Mouse (Mus musculus) v-Abl transformed pro-B cells (cell line): ENCODE results near the gene Rsph3a.
"Not testable (repeated sequence)": the region's sequence is repeated elsewhere in the genome, so short reads cannot be mapped to it uniquely, and the experiment has no call there.

Source experiments
- in situ Hi-C, 2 experiments: fragments of 400-800 bp; cut with MboI; formaldehyde crosslinking; loops; one replicate each; pipeline ENCODE4 v1.15.1; 2025; ENCODE audit not compliant: unreplicated experiment in 2 of 2

The Rsph3a gene

DNA sequence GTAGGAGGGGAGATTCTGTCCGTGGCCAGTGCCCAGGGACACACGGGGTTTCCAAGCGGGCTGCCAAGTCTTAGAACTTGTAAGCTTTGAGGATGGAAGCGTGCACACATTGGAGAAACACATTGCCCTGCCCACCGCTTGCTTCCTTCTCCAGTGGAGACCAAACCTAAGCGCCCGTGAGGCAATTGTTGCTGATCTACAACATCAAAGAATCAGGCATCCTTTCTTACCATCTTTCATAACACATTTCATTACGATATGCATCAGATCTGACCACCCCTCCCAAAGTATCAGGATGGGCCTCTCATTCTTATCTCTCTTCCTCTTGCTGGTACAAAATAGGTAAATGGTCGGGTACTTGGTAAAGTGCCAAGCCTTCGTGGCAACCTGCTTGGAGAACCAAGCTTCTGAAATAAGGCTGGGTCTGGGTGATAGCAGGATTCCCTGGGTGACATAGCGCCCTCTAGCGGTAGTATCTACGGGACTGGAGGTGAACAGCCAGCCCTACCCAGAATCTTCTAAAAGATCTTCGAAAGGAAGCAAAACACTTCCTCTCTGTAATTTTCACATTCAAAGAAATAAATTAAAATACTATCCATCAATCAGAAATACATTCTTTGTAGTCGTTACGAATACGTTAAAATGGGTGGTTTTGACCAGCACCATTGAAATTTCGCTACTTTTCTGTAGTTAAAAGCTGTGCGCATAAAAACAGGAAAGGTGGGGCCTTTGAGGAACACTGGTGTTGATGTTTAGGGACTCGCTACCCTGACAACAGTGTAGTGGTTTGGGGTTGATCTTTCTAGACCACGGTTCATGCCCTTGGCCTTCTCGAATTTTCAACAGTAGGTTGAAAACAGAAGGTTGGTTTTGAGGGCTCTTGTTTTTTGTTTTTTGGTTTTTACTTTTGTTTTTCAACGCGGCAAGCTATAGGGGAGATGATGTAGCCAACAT lies 17.6 kb upstream of the Rsph3a start:
- in situ Hi-C loops, result loop anchor here (5.0 kb wide), 2 partner anchors 56 to 61 kb away; no protein-coding TSS in a partner anchor

GRCm38 (mm10) chr17:7928662-7929061 lies 16.8 kb upstream of the Rsph3a start:
- in situ Hi-C loops, result loop anchor here (5.0 kb wide), 2 partner anchors 56 to 61 kb away; no protein-coding TSS in a partner anchor

GRCm38 (mm10) chr17:7929279-7929678 lies 16.1 kb upstream of the Rsph3a start:
- in situ Hi-C loops, result loop anchor here (5.0 kb wide), 2 partner anchors 57 to 62 kb away; no protein-coding TSS in a partner anchor

DNA sequence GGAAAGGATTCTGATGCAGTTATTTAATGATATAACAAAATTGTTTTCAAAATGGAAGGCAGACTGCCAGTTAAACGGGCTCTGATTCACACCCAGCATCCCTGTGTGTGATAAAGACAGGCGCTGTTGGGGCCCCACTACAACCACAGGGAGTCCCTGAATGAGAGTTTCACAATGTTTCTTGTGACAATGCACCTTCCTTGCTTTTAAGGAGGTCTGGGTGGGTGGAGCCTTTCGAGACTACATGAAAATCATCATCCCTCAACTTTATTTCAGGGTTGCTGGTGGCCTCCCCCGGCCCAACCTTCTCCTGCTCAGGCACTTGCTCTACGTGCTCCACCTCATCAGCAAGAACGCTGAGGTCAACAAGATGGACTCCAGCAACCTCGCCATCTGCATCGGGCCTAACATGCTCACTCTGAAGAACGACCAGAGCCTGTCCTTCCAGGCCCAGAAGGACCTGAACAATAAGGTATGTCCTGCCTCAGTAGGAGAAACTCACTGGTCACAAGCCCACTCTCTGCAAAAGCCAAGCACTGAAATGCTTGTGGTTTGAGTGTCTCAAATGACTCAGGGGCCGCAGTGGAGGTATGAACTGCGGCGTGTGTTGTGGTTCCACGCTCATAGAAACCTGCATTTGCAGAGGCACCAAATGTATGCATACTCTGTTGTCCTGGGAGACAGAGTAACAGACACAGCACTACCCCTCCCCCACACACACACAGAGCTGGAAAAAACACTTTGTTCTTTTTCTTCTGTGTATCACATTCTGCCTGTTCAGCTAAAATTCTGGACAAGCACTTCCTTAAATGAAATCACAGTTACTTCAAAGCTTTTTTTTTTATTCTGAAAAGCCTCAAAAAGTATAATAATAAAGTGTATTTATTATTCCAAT lies 14.1 kb upstream of the Rsph3a start:
- in situ Hi-C loops, result loop anchor here in 1 of 2 experiments (10.0 kb wide), 1 partner anchor 663 kb away; no protein-coding TSS in a partner anchor

GRCm38 (mm10) chr17:7932121-7932520 lies 13.3 kb upstream of the Rsph3a start:
- in situ Hi-C loops, result loop anchor here in 1 of 2 experiments (10.0 kb wide), 1 partner anchor 663 kb away; no protein-coding TSS in a partner anchor

- in situ Hi-C loops, result loop anchor here in 1 of 2 experiments (10.0 kb wide), 1 partner anchor 655 kb away; no protein-coding TSS in a partner anchor
Observed at GRCm38 (mm10) chr17:7939640-7940039, 5.8 kb upstream of the Rsph3a start.

GRCm38 (mm10) chr17:7946053-7946627 lies 726 bp downstream of the Rsph3a start:
- in situ Hi-C loops, result not testable (repeated sequence)

DNA sequence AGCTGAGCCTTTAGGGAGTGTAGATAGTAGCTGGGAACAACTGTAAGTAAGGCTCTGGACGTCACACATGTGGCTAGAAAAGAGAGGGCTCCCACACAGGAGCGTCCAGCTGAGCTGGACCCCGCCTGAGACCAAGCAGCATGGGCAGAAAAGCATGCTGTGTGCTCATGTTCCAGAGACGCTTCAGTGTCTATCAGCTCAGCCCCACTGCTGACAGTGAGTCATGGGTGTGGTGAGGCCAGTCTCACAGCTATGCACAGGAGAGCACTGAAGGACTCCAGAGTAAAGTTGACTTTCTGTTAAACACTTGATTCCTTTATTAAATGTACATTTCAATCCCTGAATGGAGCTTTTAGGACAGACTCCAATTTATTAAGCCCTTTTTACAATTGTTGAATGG lies 5.9 kb downstream of the Rsph3a start:
- in situ Hi-C loops, result not testable (repeated sequence)

DNA sequence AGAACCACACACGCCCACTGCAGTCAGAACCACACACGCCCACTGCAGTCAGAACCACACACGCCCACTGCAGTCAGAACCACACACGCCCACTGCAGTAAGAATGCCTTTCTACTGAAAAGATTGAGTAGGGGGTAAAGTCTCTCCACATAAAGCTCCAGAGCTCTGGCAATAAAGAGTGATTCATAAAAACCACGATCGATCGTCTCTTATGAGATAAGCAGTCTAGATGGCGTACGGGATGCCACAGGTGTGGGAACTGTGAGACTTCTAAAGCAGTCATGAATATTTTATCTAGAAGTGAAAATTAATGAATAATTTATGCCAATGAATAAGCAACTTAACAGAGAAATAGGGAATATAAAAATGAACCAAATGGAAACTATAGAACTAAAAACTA lies 11.8 kb downstream of the Rsph3a start:
- in situ Hi-C loops, result not testable (repeated sequence)

- in situ Hi-C loops, result not testable (repeated sequence)
Observed at GRCm38 (mm10) chr17:7963333-7963732, 17.9 kb downstream of the Rsph3a start.

- in situ Hi-C loops, result not testable (repeated sequence)
Observed at GRCm38 (mm10) chr17:7964398-7964797, 19.0 kb downstream of the Rsph3a start.

GRCm38 (mm10) chr17:7968490-7968889 lies 23.1 kb downstream of the Rsph3a start:
- in situ Hi-C loops, result not testable (repeated sequence)

GRCm38 (mm10) chr17:7969782-7970181 lies 24.4 kb downstream of the Rsph3a start:
- in situ Hi-C loops, result not testable (repeated sequence)

- in situ Hi-C loops, result not testable (repeated sequence)
Observed at GRCm38 (mm10) chr17:7983484-7983883, 38.1 kb downstream of the Rsph3a start.

DNA sequence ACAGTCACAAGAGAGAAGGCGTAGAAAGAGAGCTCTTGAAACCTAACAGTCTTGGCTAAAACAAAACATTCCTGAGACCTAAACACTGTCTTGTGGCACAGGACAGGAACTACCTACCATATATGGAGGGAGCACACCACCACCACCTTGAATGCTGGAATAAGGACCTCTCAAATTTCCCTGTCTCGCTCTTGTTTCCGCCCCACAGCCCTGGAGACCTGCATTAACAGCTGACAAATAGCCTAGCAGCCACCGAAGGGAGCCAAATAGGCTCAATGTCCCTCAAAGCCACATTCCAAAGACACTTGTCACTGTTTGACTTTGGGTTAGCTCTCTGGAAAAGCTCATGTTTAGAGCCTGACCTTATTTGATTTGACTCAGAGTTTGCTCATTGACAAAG lies 40.2 kb downstream of the Rsph3a start:
- in situ Hi-C loops, result not testable (repeated sequence)

- in situ Hi-C loops, result not testable (repeated sequence)
Observed at GRCm38 (mm10) chr17:7987038-7987437, 41.6 kb downstream of the Rsph3a start.

DNA sequence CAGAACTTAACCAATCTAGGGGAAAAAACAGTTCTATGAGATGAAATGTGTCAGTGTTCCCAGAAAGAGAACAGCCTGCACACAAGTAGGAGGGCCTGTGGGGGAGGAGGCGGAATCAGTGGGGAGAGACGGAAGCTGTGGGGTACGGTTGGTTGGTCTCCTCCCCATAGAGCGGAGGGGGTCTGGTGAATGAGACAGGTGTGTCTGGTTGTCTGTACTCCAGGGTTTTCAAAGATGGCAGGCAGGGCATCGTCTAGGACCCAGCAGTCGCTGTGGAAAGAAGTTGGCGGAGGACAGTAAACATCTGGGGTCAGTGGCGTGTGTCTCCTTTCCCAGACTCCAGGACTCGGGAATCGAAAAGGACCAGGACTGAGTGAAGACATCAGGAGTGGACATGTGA lies 57.8 kb downstream of the Rsph3a start:
- in situ Hi-C loops, result not testable (repeated sequence)

DNA sequence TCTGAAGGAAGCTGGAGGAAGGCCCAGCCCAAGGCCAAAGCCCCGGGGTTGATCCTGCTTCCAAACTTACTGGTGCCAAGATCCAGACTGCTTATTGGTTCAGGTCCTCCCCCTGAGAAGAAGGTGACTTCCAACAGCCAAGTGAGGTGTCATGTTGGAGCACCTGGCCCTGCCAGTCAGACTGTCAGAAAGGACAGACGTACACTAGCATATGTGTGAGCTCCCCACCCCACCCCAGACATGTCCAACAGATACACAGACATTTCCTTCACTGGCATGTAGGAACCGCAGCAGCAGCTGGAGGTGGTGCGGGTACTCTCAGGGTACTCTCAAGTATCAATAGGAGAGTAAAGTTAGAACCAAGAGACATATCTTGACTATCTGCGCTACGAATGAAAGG lies 61.4 kb downstream of the Rsph3a start:
- in situ Hi-C loops, result not testable (repeated sequence)

DNA sequence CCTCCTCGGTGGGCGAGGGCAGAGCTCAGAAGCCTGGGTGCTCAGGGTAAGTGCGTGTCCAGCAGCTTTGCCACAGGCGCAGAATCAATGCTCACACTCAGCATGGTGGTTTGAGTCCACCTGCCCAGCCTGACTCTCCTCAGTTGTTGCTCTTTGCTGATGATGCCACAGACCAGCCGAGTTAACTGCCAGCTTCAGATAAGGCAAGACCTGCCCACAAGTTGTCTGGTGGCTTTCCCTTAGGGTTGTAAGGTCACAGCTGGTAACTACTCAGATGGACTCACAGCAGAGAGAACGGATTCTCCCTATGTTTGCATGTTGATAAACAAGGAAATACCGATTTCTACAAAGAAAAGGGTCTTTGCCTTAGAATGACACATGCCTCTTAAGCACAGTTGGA lies 64.2 kb downstream of the Rsph3a start:
- in situ Hi-C loops, result not testable (repeated sequence)

DNA sequence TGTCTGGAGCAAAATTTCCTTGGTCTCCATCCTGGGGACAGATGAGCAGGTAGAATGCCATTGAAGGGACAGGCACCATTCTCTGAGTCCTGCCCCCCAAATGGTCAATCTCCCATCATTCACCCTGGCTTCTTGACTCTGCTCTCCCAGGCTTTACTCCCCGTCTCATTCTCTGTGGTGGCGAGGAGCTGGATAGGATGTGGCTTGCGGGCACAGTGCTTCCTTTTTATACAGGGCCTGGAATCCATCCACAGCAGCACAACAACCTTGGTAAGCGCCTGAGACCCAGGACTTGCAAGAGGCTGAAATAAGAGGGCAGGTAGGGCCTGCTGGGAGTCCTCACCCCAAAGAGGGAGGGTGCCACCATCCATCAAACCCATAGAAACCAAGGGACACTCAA lies 68.6 kb downstream of the Rsph3a start:
- in situ Hi-C loops, result not testable (repeated sequence)
